Mouse (Mus musculus) cerebellum, adult 8-10 months (tissue): ENCODE measurements around the gene Bbs7.
A peak's percentile ranks its signal among the peaks of the same experiment; 100 is the strongest.
"Not testable (repeated sequence)": the region's sequence is repeated elsewhere in the genome, so short reads cannot be mapped to it uniquely, and the experiment has no call there.

Experiments used
- DNase-seq: peaks from one replicate; pipeline ENCODE4 v3.0.0; 2022

The Bbs7 gene

DNA sequence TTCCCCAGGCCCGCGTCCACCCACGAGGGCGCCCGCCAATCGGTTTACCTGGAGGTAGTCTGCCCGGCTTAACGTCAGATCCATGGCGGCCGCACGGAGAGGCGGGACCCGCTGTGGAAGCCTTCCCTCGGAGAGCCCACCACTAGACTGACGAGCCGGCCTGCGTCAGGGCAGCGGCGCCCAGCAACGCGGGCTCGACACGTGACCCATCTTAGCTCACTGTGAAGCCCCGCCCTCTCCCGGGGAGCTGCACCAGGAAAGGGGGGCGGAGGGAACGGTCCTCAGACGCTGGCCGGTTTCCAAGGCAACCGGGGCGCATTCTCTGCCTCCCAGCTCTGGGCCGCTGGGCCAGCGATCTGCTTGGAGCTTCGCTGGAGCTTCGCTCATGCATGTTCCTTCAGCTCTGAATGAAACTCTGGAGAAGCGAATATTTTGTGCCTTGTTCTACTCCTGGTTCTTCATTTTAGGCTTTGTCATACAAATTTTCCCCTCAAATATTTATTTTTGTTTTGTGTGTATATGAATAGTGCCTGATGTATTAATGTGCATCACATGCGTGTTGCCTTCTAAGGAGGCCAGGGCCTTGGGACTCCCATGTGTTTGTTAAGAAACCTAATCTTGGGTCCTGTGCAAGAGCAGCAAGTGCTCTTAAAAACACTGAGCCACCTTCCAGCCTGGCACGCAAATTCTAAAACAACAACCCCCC is at the start of gene Bbs7:
Gene Bbs7 (minus strand): TSS at position 276 of the 706 bp plus-strand sequence.
- DNase-seq, result peak; percentile 90

DNA sequence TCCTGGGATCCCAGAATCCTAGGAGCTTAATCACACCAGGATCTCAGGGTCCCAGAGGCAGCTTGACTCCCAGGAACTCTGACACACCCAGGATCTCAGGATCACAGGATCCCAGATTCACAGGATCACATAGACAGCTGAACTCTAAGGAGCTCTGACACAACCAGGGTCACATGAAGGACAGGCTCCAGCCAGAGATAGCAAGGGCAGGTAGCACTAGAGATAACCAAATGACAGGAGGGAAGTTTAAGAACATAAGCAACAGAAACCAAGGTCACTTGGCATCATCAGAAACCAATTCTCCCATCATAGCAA is 31.9 kb upstream of the Bbs7 start:
- DNase-seq, result not testable (repeated sequence)

DNA sequence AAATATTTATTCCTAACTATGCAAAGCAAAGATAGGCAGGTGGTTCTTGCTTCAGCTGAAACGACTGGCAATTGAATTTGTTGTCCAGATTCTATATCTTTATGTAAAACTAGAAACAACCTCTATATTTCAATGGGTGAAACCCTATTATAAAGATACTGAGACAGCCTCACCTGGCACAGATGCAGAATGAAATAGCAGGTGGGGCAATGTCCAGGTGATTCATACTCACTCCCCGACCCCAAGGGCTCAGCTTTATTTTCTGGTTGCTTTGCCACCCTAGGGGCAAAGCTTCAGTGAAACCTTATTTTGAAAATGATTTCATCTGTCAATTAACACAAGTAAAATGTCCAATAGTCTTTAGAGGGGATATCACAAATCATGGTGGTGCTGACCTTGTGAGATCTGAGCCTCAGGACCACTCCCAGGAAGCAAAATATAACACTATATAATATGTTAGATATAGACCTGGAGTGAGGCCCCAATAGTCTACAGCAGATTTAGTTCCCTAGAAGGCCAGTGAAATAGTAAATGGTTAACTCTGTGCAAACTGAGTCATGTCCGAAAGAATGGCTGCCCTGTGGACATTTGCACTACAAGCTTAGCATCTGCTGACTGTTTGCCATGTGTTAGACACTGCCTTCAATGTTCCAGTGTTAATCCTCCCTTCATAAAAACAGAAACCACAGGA is 31.4 kb upstream of the Bbs7 start:
- DNase-seq, result no peak

DNA sequence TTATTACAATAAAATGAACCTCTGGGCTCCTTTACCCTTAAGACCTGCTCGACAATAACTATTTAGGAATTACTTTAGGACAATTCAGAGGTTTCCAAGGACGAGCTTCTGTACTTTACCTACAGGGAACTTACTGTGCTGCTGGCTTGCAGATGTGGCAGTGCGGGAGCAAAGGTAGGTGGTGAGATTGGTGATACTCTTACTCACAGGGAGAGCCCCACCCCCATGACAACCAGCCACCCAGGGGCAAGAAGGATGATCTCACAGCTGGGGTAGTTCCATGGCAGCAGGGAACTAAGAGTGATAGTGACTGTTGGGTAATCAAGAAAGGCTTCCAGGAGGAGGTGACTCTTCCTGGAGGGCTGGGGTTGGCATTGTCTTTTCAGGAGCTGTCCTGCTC is 30.1 kb upstream of the Bbs7 start:
- DNase-seq, result no peak

DNA sequence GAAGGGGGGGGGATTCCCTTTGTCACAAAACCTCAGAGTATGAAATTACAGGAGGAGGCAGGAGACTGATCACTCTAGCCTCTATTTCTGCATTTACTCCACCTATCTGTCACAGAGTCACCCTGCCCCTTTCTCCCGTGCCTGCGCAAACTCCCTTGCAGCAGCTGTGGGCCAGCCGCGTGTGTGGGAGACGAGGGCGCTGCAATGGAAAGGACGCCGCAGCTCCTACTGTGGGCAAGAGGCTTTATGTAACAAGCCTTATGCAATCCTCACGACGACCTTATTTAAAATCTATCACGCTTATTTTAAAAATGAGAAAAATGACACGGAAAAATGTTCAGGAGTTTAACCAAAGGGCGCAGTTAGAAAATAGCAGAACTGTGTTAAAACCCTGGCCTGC is 29.5 kb upstream of the Bbs7 start:
- no peak for DNase-seq

DNA sequence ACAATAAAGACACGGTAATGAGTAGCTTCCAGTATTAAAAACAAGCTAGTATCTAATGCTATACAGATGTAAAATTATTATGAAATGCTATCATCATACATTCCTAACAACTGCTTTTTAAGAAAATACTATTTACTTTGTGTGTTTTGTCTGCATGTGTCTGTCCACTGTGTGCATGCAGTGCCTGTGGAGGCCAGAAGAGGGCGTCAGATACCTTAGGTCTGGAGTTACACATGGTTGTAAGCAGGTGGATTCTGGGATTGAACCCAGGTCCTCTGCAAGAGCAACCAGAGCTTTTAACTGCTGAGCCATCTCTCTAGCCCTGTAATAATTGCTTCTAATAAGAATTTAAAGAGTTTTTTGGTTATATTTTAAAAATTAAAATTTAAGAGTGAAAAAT is 27.5 kb upstream of the Bbs7 start:
- DNase-seq, result no peak

DNA sequence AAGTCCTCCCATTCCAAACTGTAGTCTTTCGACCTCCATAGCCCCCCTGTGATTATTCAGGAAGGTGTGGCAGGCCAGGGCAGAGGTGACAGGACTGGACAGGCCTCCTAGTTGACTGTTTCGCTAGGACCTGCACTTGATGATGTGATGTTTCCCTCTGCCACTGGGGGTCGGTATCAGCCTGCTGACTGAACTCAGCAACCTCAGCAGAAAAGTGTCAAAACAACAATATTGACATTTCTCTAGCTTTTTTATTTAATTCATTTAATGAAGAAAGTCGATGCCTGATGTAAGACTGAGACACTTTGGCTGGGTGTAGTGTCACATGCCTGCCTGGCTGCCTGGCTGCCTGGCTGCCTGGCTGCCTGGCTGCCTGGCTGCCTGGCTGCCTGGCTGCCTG is 22.2 kb upstream of the Bbs7 start:
- DNase-seq, result peak; percentile 23

DNA sequence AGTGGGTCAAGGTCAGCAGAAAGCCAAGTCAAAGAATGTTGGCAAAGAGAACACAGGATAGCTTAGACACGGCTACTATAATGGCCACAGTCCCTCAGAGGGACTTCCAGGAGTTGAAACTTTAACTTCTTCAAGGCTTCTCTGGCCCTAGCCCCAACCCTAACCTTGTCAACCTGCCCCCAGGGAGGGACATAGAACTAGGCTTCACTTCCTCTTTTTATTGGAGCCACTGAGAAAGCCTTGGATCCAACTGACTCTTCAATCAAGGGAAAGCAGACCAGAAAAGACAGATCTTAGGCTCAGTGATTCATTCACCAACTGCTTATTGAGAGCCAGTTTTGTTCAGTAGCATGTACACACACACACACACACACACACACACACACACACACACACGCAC is 13.5 kb upstream of the Bbs7 start:
- DNase-seq, result no peak

DNA sequence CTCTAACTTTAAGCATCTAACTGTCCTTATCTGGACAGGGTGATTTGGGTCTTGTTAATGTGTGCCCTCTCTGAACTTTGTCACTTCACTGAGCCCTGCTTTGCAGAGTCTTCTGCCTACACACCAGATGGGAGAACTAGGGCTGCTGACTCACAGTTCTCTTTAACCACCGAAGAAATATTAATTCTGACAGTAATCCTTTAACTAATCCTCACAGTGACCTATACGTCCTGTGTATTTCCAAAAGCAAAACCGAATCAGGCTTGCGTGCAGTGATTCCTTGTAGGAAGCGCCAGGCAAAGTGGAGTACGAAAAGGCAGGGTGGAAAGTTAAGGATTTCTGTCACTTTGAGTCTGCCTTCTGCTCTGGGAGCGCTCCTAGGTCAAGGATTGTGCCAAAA is 4.9 kb upstream of the Bbs7 start:
- DNase-seq, result no peak

DNA sequence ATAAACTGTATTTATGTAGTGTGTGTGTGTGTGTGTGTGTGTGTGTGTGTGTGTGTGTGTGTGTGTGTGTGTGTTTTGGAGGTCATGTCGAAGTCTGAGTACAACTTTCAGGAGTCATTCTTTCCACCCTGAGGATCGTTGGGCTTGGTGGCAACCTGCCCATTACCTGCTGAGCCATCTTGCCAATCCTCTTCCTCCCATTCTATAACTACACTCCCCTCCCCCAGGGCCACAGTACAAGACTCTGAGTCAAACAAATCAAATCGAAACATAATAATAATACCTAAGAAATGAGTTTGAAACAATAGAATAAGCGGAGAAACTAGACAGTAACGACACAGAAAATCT is 605 bp upstream of the Bbs7 start:
- peak; percentile 24 for DNase-seq

DNA sequence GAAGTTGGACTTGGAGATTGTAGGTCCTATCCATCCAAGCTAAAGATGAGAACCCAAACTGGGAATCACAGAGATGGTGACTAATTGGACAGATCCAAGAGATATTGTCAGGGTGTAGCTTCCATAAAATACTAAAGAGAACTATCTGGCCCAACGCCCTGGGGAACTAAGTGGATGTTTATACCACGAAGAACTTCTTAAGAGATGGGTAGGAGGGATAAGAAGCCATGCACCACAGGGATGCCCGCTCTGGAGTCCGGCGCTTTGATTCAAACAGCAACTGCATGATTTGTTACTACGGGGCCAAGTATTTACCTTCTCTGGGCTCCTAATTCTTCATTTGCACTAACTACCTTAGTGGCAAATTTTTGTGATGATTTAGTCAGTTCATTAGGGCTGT is 590 bp downstream of the Bbs7 start:
- no peak for DNase-seq

DNA sequence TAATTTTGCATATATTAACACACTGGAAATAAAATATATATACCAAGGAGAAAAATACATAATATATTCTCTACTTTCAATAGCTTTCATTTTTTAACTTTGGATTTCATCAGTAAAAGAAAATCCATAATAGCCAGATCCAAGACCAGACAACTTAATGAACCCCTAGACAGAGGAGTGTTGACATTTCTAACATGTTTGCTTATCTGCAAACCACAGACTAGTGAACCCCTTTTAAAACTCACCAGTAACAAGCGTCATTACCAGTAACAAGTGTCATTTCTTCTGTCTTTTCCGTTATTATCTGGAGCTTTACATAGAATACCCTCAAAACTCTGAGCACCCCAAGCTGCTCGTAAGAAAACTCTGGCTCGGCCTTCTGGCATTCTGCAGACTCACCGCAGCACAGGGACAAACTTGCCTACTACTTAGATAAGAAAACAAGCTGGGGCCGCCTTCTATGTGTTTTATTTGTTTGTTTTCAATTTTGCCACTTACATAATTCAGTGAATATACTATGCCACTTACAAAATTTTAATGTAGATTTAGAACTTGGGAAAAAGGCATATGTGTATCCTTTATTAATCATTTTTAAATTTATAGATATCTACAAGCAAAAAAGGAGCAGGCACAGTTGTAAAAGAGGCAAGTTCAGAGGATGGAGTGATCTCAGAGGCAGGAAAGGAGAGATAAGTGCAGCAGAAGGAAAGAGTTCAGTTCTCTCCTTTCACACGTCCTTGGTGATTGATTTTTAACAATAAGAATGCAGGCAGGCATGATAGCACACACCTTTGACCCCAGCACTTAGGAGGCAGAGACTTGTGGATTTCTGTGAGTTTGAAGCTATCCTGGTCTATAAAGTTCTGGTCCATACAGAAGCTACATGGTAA is 7.1 kb downstream of the Bbs7 start:
- DNase-seq, result no peak

DNA sequence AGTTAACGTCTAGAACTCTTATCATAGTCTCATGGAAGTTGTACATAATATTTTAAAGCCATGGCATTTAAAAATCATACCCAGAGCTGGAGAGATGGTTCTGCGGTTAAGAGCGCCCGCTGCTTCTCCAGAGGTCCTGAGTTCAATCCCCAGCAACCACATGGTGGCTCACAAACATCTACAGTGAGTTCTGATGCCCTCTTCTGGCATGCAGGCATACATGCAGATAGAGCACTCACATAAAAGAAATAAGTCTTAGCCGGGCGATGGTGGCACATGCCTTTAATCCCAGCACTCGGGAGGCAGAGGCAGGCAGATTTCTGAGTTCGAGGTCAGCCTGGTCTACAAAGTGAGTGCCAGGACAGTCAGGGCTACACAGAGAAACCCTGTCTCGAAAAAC is 13.5 kb downstream of the Bbs7 start:
- DNase-seq, result not testable (repeated sequence)

DNA sequence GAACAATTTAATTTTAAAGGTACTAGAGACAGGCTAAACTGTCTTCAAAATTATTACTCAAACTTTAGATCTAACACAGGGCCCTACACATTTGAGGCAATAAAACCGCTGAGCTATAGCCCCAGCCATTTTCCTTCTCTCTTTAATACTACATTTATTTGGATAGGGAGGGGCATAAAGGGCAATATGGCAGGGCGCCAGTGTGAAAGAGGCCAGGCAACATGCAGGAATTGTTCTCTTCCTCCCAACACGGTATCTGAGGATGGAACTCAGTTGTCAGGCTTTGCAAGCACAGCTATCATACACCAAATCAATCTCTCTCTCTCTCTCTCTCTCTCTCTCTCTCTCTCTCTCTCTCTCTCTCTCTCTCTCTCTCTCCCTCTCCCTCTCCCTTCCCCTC is 14.5 kb downstream of the Bbs7 start:
- no peak for DNase-seq

DNA sequence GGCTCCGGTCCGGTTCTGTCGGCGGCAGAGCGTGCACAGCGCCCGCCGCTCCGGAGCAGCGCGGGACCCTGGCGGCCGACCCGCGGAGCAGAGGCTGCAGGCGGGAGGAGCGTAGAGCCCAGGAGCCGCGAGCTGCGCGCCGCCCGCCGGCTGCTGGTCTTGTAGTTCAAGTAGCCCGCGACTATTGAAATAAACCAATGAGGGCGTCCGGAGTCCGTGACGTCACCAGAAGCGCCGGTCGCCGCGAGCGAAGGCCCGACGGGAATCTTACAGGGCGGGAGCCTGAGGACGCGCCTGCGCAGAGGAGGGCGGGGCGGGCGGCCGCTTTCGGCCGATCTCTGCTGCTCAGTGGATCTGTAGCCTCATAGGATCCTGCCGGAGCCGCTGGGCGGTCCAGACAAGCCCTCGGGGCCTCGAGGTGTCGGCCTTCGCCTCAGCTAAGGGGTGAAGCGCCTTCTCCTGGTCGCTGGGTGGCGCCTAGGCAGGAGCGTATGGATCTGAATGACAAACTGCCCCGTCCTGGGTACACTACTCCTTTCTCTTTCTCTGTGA is 41.4 kb downstream of the Bbs7 start, which contains the start of gene Ccna2:
Gene Ccna2 (minus strand): TSS at position 324 of the 552 bp plus-strand sequence.
- peak; percentile 97 for DNase-seq

DNA sequence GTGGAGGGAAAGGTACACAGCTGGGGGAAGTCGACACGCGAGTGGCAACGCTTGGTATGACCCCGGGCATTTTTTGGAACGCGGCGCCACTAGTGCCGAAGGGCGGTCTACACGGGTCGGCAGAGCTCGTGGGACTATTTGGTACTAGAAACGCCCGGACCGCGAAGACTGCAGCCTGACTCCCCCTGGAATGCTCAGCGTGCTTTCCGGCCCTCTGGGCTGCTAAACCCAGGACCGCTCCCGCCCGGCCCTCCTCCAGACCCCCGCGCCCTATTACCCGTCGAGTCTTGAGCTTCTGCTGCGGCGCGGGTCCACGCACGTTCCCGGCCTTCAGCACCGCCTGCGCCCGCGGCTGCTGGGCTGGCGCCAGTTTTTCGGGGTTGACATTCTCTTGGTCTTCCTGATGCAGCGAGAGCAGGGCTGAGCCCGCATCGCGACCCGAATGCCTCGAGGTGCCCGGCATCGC is 41.9 kb downstream of the Bbs7 start:
- DNase-seq, result no peak

DNA sequence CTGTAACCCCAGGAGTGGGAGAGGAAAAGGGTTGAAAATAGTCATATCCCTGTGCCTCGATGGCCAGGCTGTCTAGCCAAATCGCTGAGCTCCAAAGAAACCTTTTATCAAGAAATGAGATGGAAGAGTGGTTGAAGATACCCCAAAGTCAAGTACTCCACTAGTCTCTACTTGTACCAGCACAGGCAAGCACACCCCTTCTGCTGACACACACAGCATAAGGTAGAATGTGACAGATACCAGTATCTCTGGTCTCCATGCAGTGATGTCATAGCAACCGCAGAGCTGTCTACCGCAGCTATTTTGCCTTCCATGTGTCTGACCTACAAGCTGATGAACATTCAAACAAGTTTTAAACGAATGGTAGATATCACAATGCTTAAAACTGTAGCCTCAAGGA is 43.4 kb downstream of the Bbs7 start:
- no peak for DNase-seq

DNA sequence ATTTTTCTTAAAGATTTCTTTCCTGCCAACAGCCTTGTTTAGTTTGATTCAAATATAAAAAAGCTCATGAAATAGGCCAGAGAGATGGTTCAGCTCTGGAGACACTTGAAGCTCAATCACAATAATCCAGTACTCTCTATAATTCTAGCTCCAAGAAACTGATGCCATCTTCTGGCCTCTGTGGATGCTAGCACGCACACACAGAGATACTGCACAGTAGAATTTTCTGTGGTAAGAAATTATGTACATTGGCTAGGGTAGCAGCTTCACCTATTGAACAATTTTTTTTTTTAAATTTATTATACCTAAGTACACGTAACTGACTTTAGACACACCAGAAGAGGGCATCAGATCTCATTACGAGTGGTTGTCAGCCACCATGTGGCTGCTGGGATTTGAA is 49.6 kb downstream of the Bbs7 start:
- DNase-seq, result no peak

DNA sequence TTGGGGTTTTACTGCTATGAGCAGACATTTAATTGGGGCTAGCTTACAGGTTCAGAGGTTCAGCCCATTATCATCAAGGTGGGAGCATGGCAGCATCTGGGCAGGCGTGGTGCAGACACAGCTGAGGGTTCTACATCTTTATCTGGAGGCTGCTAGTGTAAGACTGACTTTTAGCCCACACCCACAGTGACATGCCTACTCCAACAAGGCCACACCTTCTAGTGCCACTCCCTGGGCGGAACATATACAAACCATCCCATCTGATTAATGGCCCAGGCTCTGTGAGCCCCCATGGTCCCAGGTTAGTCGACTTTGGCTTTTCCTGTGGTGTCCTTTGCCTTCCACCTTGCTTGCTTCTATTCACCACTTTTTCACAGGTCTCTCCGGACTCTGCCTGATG is 53.7 kb downstream of the Bbs7 start:
- no peak for DNase-seq

DNA sequence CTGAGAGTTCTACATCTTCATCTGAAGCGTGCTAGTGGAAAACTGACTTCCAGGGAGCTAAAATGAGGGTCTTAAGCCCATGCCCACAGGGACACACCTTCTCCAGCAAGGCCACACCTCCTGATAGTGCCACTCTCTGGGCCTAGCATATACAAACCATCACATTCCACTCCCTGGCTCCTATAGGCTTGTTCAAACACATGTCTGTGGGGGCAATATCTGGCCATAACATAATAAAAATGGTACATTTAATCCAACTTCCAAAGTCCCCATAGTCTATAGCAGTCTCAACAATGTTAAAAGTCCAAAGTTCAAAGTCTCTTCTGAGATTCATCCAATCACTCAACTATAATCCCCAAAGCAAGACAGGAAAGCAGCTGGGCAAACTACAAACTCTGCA is 55.7 kb downstream of the Bbs7 start:
- no peak for DNase-seq

DNA sequence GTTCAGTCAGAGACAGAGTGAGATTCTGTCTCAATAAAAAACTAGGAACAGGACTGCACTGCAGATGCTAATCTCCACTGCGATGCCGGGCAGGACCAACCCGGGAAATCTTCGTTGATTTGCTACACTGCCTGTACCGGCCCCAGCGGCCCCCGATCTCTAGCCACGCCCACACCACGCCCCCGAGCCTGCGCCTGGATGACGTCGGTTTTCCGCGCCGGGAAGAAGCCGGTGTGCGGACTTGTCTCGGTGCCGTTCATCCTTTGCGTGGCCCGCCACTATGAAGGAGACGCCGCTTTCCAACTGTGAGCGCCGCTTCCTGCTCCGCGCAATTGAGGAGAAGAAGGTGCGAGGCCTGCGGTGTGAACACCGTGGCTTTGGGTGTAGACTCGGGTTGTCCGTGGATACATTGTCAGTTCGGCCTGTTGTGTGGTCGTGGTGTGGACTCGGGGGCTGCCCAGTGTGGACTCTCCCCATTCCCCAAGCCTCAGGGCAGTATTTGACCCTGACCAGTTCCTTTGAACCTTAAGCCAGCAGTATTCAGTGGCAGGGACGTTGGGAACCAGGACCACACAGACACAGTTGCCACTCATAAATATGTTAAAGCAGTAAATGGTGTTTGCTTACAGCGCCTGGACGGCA is 60.8 kb downstream of the Bbs7 start, which contains the start of gene Exosc9:
Gene Exosc9 (plus strand): TSS at position 201 of the 642 bp plus-strand sequence.
- peak; percentile 95 for DNase-seq

DNA sequence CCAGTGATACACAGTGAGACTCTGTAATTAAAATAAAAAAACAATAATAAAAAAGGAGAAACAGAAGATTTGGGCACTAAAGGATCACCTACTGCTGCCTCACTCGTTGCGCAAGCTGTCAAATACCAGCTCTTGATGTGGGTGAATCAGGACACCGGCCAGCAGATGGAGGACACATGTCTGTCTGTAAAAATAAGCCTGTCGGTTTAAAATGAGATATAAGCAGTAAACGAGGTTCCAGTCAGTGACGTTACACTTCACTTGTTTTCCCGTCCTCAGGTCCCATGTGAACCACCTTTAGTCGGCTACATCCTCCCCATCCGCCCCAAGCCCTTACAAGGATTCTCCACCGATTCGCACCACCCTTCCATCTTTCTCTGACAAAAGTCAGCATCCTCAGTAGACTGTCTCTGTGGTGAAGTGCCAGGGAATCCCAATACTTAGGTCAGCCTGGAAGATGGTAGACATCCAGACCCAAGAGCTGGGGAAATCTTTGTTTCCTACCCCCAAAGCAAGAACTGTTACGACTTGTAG is 61.4 kb downstream of the Bbs7 start:
- no peak for DNase-seq

DNA sequence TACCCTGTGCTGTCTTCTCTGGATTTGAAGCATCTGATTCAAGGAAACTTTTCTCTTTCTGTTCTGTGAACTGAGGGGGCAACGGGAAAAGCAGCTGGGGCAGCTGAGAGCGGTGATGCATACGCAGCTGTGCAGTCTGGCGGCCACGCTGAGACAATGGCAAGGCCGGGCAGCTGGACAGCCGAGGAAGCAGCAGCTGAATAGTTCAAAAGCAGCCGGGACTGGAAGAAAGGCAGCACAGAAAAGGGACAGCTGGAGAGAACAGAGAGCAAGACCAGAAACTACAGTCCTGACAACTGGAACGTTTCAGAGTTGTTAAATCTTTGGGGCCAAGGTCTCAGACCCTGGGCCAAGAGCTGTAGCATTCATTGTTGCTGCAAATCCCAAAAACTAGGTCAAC is 61.9 kb downstream of the Bbs7 start:
- DNase-seq, result peak; percentile 25
